ENCODE assay signal across 8 mouse cellular contexts in the genomic region with DNA sequence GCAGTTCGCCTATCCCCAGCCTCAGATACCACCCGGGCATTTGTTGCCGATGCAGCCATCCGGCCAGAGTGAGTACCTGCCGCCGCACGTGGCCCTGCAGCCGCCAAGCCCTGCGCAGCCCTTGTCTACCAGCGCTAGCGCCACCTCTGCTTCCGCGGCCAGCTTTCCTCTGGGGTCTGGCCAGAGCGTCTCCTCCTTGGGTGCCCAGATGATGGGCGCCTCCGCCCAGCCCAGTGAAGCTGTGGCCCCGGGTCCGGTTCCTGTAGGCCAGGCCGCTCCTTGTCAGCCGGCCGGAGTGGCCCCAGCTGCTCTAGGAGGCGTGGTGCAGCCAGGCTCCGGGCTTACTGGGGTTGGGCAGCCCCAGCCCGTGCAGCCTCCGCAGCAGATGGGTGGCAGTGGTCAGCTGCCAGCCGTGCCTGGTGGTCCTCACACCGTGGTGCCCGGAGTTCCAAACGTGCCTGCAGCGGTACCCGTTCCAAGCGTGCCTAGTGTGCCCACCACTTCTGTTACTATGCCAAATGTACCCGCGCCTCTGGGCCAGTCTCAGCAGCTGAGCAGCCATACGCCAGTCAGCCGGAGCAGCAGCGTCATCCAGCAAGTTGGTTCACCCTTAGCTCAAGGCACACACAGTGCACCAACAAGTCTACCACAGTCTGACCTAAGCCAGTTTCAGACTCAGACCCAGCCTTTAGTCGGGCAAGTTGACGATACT. TPM values are rescaled to one million over a fixed set of nuclear protein-coding genes. Genes with fewer than 3 reads are reported as not detected.
DNase-seq lines count a peak whose midpoint lies in the region; ATAC-seq and TF ChIP-seq lines count a peak whose summit lies in the region.

No protein-coding gene starts in this region.

- intact Hi-C loops in left cerebral cortex, postnatal 25 days (cut with DNase I) = loop anchor here (2.0 to 5.0 kb wide), 4 partner anchors 74 to 275 kb away; a partner anchor contains a TSS

- TF ChIP-seq CTCF in cortical plate, adult 2 months (IDR thresholded peaks at IDR 0.05; ENCODE audit: extremely low read depth, insufficient read depth, low read length) = no peak

- no peaks in the 10 kb centered on the region for H3K4me1 ChIP-seq in cortical plate, adult 2 months (ENCODE audit: control insufficient read depth, insufficient read depth, low read length)

- DNase-seq in gastrocnemius, postnatal 10 days = peak; percentile 59
- DNase-seq in induced T-regulatory cell, adult 2 months (ENCODE audit: low read depth) = peak; percentile 62
- DNase-seq in left cerebral cortex, postnatal 25 days (ENCODE audit: low spot score in 2 of 2) = peak; percentile 48 to 55
- DNase-seq in right cerebral cortex, postnatal 10 days (ENCODE audit: low spot score in 2 of 2) = peak; percentile 63 to 75
- DNase-seq in urinary bladder, postnatal 36 days (ENCODE audit: low spot score in 2 of 2) = peak; percentile 29 to 49

- TF ChIP-seq POLR2A in cortical plate, adult 2 months (IDR thresholded peaks at IDR 0.05; ENCODE audit: extremely low read depth, insufficient read depth, low read length) = no peak

- ATAC-seq in activated CD4-positive, CD25-positive, alpha-beta regulatory T cell, adult 4 months = peak; percentile 26
- ATAC-seq in megakaryocyte-erythroid progenitor cell, adult 5-6 weeks (replicated peaks; ENCODE audit: low FRiP score, low TSS enrichment, poor library complexity, severe bottlenecking) = peak; percentile 32

- peak overlapping the region; percentile 92 for H3K4me3 ChIP-seq in cortical plate, adult 2 months (ENCODE audit: insufficient read depth, low read length)

- H3K27ac ChIP-seq in cortical plate, adult 2 months (ENCODE audit: insufficient read depth, low read length) = peak overlapping the region; percentile 95

RNA-seq across cellular contexts. Expression of a gene that starts 2.4 kb away (rescaled TPM):
- polyA plus RNA-seq in activated CD4-positive, CD25-positive, alpha-beta regulatory T cell, adult 4 months (2017; shearing (Covaris generic)) = 10 to 100 TPM in 1 of 2 experiments, 1 to 10 TPM in 1; 7.4 to 15.1 TPM
- 9.6 and 11.2 TPM in 2 replicates for polyA plus RNA-seq in cortical plate, adult 2 months (2012; rRNA removed)
- 10 to 100 TPM; 22.5 to 28.3 TPM for total RNA-seq in gastrocnemius, postnatal 10 days (2021)
- 10 to 100 TPM; 34.7 to 35.2 TPM for total RNA-seq in left cerebral cortex, postnatal 25 days (2021)
- total RNA-seq in megakaryocyte-erythroid progenitor cell, adult 5-6 weeks (2014; fragmentation: Nextera tagmentation) = 12.9 and 21.5 TPM in 2 replicates
- total RNA-seq in megakaryocyte-erythroid progenitor cell, adult 5-6 weeks (2017) = 17.5 and 25.4 TPM in 2 replicates

Comparison
In these comparisons a context has a peak if more than half of its experiments do, and no peak if none do; other contexts are left out.
1. Peak in every context shown above with its lines: DNase-seq, ATAC-seq, H3K4me3 ChIP-seq and H3K27ac ChIP-seq.